Mouse (Mus musculus): Measurements from ENCODE around the gene Sec14l2. TPM values are rescaled to one million over a fixed set of nuclear protein-coding genes. Genes with fewer than 3 reads are reported as not detected.

Sec14l2 gene
- total RNA-seq (2015; ENCODE audit: low replicate concordance) (1.5 and 7.7 TPM in 2 replicates), total RNA-seq (2017; ENCODE audit: low replicate concordance) (2.5 and 9.9 TPM in 2 replicates)

DNA sequence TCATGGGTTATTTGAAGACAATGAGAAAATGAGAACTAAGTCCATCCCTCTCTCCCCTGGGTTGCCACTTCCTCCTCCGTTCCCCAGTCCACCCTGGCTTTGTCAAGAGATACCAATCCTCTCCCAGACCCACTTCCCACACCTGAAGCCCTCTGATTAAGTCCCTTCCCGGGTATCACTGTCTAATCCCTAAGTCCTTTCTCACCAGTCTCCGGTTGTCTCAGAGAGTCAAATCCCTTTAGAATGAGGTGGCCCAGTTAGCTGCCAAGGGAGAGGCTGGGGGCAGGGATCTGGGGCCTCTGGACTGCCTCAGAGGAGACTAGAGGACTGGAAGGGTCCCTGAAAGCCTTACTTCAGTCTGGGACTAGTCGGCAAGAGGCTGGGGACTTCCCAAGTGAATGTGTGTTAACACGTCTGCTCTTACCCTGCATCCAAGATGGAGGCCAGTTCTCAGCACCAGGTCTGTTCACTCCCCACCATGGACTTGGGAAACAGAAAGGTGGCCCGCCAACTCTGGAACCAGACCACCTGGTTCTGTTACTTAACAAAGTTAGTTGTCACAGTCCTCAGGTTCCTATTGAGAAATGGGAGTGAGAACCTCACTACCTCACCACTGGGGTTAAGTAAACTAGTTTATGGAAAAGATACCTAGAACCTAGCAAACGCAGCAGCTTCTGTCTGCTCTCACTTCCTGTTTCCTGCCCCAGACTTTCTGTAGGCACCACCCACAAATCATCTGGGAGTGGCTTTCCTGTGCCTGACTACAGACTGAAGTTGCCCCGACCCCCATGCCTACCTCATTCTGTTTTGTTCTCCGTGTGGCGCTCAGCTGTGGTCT is at the start of gene Sec14l2:
TSS of gene Sec14l2 (minus strand) at position 674 of the 838 bp plus-strand sequence.
- no peak for ATAC-seq (replicated peaks; ENCODE audit: low FRiP score, poor library complexity, severe bottlenecking)

DNA sequence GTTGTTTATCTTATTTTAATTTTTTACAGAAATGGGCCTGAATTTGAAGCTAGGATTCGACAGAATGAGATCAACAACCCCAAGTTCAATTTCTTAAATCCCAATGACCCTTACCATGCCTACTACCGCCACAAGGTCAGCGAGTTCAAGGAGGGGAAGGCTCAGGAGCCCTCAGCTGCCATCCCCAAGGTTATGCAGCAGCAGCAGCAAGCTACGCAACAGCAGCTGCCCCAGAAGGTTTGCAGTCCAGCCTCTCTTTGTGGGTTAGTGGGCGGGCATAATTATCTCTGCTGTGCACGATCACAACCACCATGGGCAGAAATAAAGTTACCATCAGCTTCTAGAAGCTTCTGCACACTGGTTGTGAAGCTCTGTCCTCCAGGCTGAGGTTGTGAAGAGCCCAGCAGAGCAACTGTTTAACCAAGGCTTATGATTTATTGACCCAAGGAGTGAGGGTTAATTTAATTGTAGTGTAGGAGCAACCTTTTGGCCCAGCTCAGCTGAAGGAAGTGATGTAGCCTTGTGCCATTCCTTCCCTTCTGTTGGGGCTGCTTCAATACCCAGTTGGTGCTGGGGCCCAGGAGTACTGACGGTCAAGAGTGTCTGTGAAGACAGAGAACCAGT is 43.4 kb upstream of the Sec14l2 start:
- no peak for ATAC-seq (replicated peaks; ENCODE audit: low FRiP score, poor library complexity, severe bottlenecking)

DNA sequence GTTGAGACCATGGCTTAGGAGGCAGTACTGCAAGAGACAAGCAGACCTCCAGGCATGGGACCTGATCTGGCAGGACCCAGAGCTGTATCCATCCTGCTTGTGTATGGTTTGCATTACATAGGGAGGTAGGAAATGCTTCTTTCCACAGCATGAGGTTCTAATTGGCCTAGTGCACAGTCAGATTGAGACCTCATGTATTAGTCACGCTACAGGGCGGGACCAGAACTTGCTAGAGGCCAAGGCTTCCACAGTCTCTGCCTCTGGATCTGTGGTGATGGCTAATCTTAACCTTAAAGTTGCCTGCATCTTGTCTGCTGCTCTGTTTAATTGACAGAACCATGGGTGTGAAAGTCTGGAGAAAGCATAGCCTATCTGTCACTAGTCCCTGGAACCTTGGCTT is 41.5 kb upstream of the Sec14l2 start:
- ATAC-seq (replicated peaks; ENCODE audit: low FRiP score, poor library complexity, severe bottlenecking) = no peak

DNA sequence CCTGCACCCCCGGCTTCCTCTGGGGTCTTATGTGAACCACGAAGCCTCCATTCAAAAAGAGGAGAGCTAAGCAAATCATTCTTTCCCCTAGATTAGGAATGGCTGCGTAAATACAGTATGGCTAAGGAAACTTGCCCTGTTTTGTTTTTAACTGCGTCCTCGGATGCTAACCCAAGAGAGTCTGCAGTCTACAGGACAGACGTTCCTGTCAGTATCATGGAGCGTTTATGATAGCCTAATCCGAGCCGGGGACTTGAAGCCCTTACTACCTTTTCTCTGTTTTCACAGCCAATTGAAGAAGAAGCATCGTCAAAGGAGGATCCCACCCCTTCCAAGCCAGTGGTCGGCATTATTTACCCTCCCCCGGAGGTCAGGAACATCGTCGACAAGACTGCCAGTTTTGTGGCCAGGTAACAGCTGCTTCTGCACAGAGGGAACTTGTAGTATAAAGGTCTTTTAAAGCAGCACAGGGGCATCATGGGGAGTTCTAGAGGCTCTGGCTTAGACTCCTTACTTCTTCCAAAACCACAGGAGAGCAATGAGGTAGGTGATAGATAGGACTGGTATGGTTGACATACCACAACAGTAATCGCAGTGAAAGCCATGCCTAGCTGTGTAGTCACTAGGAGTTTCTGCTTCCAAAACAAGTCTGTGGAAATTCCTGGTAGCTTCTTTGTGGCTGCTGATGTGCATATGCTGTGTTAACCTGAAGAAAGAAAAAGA is 37.7 kb upstream of the Sec14l2 start:
- ATAC-seq (replicated peaks; ENCODE audit: low FRiP score, poor library complexity, severe bottlenecking) = 0 out of 2 replicates have a peak, but pooled peaks have one; percentile 7

DNA sequence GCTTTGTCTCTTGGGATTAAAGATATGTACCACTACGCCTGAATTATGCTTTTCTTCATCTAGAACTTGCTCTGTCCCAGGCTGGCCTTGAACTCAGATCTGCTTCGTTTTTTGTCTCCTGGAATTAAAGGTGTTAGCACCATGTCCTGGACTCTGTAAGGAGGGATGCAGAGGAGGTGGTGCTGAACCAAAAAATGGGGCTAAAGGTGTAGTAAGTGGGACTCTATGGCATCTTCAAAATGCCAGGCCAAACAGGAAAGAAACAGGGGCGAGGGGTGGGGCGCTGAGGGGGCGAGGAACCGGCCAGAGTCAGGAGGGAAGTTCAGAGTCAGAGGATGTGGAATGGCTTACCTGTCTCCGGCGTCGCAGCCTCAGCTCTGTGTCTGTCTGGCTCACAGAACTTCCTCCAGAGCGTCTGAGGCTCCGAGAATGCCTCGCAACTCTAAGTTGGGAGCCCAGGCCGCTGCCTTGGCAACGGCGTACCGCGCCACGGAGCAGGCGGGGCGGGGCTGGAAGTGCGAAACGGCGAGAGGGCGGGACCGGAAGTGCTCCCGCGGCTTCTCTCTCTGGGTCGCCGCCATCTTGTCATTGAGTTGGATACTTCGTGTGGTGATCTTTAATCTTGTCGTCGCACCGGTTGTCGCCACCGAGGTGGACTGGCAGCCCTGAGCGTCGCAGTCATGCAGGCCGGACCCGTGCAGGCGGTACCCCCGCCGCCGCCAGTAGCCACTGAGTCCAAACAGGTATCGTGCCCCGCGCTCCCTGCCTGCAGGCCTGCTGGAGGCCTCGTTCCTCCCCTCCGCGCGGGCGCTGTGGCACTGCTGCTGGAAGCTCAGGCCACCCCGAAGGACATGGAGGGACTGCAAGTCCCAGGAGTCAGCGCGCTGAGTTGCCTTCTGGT is 36.8 kb upstream of the Sec14l2 start, which contains the start of the genes Ccdc157 and Sf3a1:
TSS of gene Ccdc157 (minus strand) at position 486 of the 901 bp plus-strand sequence.
TSS of gene Sf3a1 (plus strand) at position 543 of the 901 bp plus-strand sequence.
- ATAC-seq (replicated peaks; ENCODE audit: low FRiP score, poor library complexity, severe bottlenecking) = peak; percentile 98

DNA sequence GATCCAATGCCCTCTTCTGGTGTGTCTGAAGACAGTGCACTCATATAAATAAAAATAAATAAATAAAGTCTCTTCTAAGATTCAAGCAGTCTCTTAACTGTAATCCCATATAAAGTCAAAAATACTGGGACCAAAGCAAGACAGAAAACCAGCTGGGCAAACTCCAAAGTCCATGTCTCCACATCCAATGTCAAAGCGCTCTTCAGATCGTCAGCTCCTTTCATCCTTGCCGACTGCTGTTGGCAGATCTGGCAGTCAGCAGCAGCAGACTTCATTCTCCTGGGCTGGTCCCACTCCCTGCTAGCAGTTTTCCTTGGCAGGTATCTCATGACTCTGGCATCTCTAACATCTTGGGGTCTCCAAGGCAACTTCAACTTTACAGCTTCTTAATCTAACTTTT is 35.5 kb upstream of the Sec14l2 start:
- ATAC-seq (replicated peaks; ENCODE audit: low FRiP score, poor library complexity, severe bottlenecking) = no peak

DNA sequence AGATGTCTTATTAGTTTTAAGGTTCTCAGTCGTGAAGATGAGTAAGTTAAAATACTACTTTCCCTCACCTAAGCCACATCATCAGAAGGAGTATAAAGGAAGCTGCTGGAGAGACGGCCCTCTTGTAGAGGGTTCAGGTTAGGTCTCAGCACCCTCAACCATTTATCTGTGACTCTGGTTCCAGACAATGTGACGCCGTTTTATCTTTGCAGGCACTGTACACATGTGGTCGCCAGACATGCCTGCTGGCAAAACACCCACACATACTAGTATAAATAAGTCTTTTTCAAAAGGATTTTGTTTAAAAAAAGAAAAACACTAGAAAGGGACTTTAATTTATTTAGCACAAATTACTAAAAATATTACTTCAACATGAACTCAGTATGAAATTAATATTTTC is 32.4 kb upstream of the Sec14l2 start:
- no peak for ATAC-seq (replicated peaks; ENCODE audit: low FRiP score, poor library complexity, severe bottlenecking)

DNA sequence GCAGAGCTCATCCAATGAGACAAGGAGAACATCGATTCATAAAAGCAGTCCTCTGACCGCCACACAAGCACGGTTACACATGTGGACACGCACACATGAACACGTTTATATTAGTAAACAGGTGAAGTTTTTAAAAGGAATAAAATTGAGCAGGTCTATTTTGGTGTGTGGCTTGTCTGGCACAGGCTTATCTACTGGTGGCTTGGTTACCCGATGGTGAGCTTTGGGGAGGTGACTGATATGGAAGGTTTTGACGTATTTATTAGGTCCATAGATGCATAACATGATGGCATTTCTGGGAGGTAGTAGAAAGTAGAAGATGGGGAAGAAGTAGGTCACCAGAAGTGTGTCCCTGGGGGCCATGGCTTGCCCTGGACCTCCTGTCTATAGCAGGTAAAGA is 30.5 kb upstream of the Sec14l2 start:
- ATAC-seq (replicated peaks; ENCODE audit: low FRiP score, poor library complexity, severe bottlenecking) = no peak

DNA sequence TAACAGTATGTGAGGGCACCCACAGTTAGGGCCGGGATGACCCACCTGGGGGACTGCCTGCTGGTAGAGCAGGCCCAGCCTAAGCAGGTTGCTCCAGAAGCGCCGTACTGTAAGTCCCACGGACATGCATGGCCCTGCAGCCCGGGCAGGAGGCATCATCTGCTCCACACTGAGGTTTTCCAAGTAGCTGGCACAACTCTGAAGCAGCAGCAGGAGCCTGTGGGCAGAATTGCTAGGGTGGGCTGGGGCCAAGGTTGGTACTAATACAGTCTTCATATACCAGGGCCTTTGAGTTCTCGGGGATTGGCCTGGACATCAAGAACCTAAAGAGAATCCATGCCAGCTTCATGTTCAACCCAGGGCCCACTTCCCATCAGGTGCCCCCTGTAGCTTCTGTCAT is 26.7 kb upstream of the Sec14l2 start:
- no peak for ATAC-seq (replicated peaks; ENCODE audit: low FRiP score, poor library complexity, severe bottlenecking)

GRCm38 (mm10) chr11:4148536-4149156 is 25.4 kb upstream of the Sec14l2 start:
- no peak for ATAC-seq (replicated peaks; ENCODE audit: low FRiP score, poor library complexity, severe bottlenecking)

- ATAC-seq (replicated peaks; ENCODE audit: low FRiP score, poor library complexity, severe bottlenecking) = no peak
Measured at GRCm38 (mm10) chr11:4148120-4148519, 24.9 kb upstream of the Sec14l2 start.

GRCm38 (mm10) chr11:4147098-4147497 is 23.9 kb upstream of the Sec14l2 start:
- ATAC-seq (replicated peaks; ENCODE audit: low FRiP score, poor library complexity, severe bottlenecking) = no peak

- ATAC-seq (replicated peaks; ENCODE audit: low FRiP score, poor library complexity, severe bottlenecking) = no peak
Measured at GRCm38 (mm10) chr11:4146381-4146780, 23.2 kb upstream of the Sec14l2 start.

DNA sequence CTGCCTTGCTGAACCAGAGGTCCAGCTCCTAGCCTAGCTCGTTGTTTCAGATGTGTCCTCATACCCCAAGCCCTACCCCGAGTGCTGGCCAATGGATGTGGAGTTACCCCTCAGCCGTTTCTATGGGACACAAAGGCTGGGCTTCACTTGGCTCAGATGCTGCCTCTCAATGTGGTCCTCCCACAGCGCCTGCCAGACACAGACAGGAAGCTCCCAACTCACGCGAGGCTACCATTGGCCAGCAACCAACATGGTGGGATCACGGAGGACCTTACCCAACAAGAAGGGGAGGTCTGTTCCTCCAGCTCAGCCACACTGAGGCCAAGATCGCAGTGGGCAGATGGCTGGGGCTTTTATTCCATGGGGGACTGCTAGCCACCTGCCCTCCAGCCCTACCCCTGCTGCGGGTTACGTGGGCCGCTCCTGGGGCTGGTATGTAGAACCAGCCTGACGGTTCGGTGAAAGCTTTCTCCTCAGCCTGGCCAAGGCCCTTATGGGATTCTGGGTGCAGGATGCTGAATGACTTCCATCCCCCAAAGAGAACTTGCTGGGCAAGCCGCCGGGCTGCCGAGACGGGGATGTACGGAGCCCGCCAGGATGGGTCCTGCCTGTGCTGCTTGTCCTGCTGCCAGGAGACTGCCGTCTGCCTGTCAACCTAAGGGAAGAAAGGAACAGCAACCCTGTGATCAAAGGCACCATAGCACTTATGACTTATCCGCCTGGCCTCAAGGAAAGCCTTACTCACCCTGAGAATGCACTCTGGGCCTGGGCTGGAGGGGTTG is 20.3 kb upstream of the Sec14l2 start:
- no peak for ATAC-seq (replicated peaks; ENCODE audit: low FRiP score, poor library complexity, severe bottlenecking)

- no peak for ATAC-seq (replicated peaks; ENCODE audit: low FRiP score, poor library complexity, severe bottlenecking)
Measured at GRCm38 (mm10) chr11:4142352-4142751, 19.1 kb upstream of the Sec14l2 start.

GRCm38 (mm10) chr11:4141505-4141904 is 18.3 kb upstream of the Sec14l2 start:
- ATAC-seq (replicated peaks; ENCODE audit: low FRiP score, poor library complexity, severe bottlenecking) = no peak

DNA sequence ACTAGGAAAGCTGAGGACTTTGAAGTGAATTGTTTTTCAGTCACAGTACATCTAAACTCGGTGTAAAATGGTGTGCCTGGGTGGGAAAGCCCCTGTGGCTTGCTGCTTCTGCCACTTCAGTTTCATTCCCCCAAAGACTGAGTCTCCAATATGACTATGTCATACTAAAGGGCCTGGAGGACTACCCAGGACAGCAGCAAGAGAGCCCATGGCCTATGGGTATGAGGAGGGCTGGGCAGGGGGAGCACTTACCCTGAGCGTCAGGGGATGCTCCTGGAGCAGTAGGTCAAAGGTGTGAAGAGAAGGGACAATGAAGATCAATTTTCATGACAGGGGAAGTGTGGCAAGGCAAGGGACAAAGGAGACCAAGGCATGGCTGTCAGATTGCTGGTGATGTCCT is 15.7 kb upstream of the Sec14l2 start:
- ATAC-seq (replicated peaks; ENCODE audit: low FRiP score, poor library complexity, severe bottlenecking) = no peak

All from erythroblast, adult 5-6 weeks (primary cell).